Mouse (Mus musculus) bone marrow macrophage, adult 2 months (primary cell): ENCODE data around the gene Rtn2.

Source experiments
- CTCF ChIP-seq: IDR thresholded peaks from 2 replicates; pipeline ENCODE4 v1.5.1; 2012; ENCODE audit warnings: low read depth, mild to moderate bottlenecking, low read length, moderate library complexity
- POLR2A ChIP-seq: IDR thresholded peaks from 2 replicates; pipeline ENCODE4 v1.6.1; 2012; ENCODE audit warnings: mild to moderate bottlenecking, low read depth, low read length, borderline replicate concordance

DNA sequence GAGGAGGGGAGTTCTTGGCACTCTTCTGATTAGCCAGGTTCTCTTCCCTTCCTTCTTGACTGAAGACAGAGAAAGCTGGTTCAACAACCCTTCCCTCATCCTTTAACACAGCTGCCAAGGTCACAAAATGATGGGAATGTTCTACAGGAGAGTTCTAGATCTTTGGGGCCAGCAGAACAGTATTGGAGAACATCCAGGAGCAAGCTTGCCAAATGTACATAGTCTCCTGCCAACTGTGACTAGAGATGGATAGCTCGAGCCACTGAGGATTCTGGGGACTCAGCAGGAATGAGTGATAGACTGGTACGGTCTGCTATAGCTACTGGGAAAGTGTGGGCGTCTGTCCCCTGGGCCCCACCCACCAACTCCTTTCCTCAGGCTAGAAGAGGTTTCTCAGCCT is 24.1 kb upstream of the Rtn2 start:
- TF ChIP-seq POLR2A, result no peak
- TF ChIP-seq CTCF, result no peak
